ENCODE assay signal across 11 mouse cellular contexts in the genomic region with DNA sequence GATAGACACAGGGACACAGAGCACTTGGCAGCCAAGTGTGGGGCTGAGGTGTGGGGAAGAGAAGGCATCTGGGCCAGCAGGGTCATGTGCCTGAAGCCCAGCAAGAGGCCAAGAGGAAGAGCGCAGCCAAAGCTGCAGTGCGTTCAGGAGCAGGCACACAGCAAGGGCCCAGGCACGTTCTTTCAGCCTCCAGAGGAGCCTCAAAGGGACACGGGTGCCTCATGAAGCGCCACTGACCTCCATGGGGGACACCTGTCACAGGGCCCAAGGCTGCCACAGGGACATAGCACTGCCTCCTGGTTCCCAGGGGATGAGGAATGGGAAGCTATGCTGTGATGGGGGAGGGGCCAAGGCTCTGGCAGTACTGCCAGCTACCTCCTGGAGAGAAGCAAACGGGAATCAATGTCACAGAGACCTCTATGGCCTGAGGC.
DNase-seq lines count a peak whose midpoint lies in the region; ATAC-seq lines count a peak whose summit lies in the region.
"Had no signal": no experiment of that assay in that cellular context is flagged by ENCODE, and none has a peak within 500 bp of the region (broad histone marks: within the 10 kb centered on the region; RNA-seq: fewer than 3 reads in every experiment).

No protein-coding gene starts in this region.

- WGBS in limb, embryonic 13.5 days: 35% methylated on average over 6 of the region's 6 CpGs
- WGBS in limb, embryonic 10.5 days: 32% methylated on average over 6 of the region's 6 CpGs
- WGBS in midbrain, embryonic 11.5 days: 34% methylated on average over 6 of the region's 6 CpGs

- no peaks in the 10 kb centered on the region for H3K9me3 ChIP-seq in limb, embryonic 13.5 days
- no peaks in the 10 kb centered on the region for H3K9me3 ChIP-seq in limb, embryonic 10.5 days (replicated peaks)
- no peaks in the 10 kb centered on the region for H3K9me3 ChIP-seq in midbrain, embryonic 11.5 days (ENCODE audit: control insufficient read depth, low read length)
- H3K9me3 ChIP-seq: embryonic facial prominence, embryonic 13.5 days; lung, embryonic 15.5 days had no signal

- peaks cover 11% of the 10 kb centered on the region for H3K4me1 ChIP-seq in limb, embryonic 13.5 days
- peaks cover 23% of the 10 kb centered on the region for H3K4me1 ChIP-seq in limb, embryonic 10.5 days
- H3K4me1 ChIP-seq in midbrain, embryonic 11.5 days (ENCODE audit: control insufficient read depth, insufficient read depth, low read length): no peaks in the 10 kb centered on the region

- H3K4me2 ChIP-seq in limb, embryonic 13.5 days (replicated peaks): no peak overlapping the region
- no peak overlapping the region for H3K4me2 ChIP-seq in midbrain, embryonic 11.5 days
- H3K4me2 ChIP-seq: embryonic facial prominence, embryonic 13.5 days; lung, embryonic 15.5 days had no signal

- H3K4me3 ChIP-seq in limb, embryonic 13.5 days: no peak overlapping the region
- H3K4me3 ChIP-seq in limb, embryonic 10.5 days: no peak overlapping the region
- H3K4me3 ChIP-seq in midbrain, embryonic 11.5 days (ENCODE audit: low read depth, low read length): no peak overlapping the region
- H3K4me3 ChIP-seq: embryonic facial prominence, embryonic 13.5 days; lung, embryonic 15.5 days had no signal

- peak; percentile 44; the same call in 1 of the 2 replicates for ATAC-seq in limb, embryonic 13.5 days (ENCODE audit: low FRiP score, low read depth)
- 0 out of 2 replicates have a peak, but pooled peaks have one; percentile 18 for ATAC-seq in megakaryocyte-erythroid progenitor cell, adult 5-6 weeks (replicated peaks; ENCODE audit: low FRiP score, low TSS enrichment, poor library complexity, severe bottlenecking)
- no peak for ATAC-seq in midbrain, embryonic 11.5 days (ENCODE audit: low FRiP score)

- no peaks in the 10 kb centered on the region for H3K36me3 ChIP-seq in limb, embryonic 13.5 days
- H3K36me3 ChIP-seq in limb, embryonic 10.5 days: no peaks in the 10 kb centered on the region
- H3K36me3 ChIP-seq in midbrain, embryonic 11.5 days (ENCODE audit: control insufficient read depth, insufficient read depth, low read length): no peaks in the 10 kb centered on the region
- H3K36me3 ChIP-seq: embryonic facial prominence, embryonic 13.5 days; lung, embryonic 15.5 days had no signal

- H3K9ac ChIP-seq in limb, embryonic 13.5 days: no peak overlapping the region
- no peak overlapping the region for H3K9ac ChIP-seq in midbrain, embryonic 11.5 days (ENCODE audit: low read length)
- H3K9ac ChIP-seq: embryonic facial prominence, embryonic 13.5 days; lung, embryonic 15.5 days had no signal

- H3K27ac ChIP-seq in limb, embryonic 13.5 days: no peak overlapping the region
- H3K27ac ChIP-seq in limb, embryonic 10.5 days: no peak overlapping the region
- no peak overlapping the region for H3K27ac ChIP-seq in midbrain, embryonic 11.5 days (ENCODE audit: low read depth, low read length)
- H3K27ac ChIP-seq: embryonic facial prominence, embryonic 13.5 days; lung, embryonic 15.5 days had no signal

- H3K27me3 ChIP-seq in limb, embryonic 13.5 days: no peaks in the 10 kb centered on the region
- H3K27me3 ChIP-seq in limb, embryonic 10.5 days (ENCODE audit: low read depth, poor library complexity, severe bottlenecking): peaks cover 7% of the 10 kb centered on the region; the same call in 1 of the 2 replicates
- H3K27me3 ChIP-seq in midbrain, embryonic 11.5 days (ENCODE audit: control insufficient read depth, insufficient read depth, low read length): no peaks in the 10 kb centered on the region
- H3K27me3 ChIP-seq: embryonic facial prominence, embryonic 13.5 days; lung, embryonic 15.5 days had no signal

- DNase-seq in adrenal gland, adult (ENCODE audit: inconsistent age in 2 of 2, low spot score in 1 of 2): peak; percentile 44 to 84
- no peak for DNase-seq in adrenal gland, adult 18-20 months (ENCODE audit: low spot score in 2 of 2)
- no peak for DNase-seq in limb, embryonic 10.5 days (ENCODE audit: low spot score)
- DNase-seq in heart, adult 9 months (ENCODE audit: low spot score in 2 of 2): peak; percentile 34 to 61
- no peak for DNase-seq in frontal cortex, postnatal 25 days (ENCODE audit: low spot score in 2 of 2)
- DNase-seq in midbrain, embryonic 11.5 days (ENCODE audit: low spot score, missing footprints): no peak
- DNase-seq: midbrain, embryonic 14.5 days had no signal

Comparison
In these comparisons a context has a peak if more than half of its experiments do, and no peak if none do; other contexts are left out.
1. DNase-seq: peak in adrenal gland, adult (2 of 2) and heart, adult 9 months (2 of 2); none in adrenal gland, adult 18-20 months (0 of 2), limb, embryonic 10.5 days (single experiment), frontal cortex, postnatal 25 days (0 of 2) and midbrain, embryonic 11.5 days (single experiment).